Mouse (Mus musculus) heart, embryonic 10.5 days (tissue): Measurements from ENCODE around the gene Ccdc71. TPM values are rescaled to one million over a fixed set of nuclear protein-coding genes. Genes with fewer than 3 reads are reported as not detected.

Source experiments
- DNase-seq: peaks from one replicate; pipeline ENCODE4 v3.0.0-alpha.2; 2017; ENCODE audit warnings: low spot score
- H3K27ac ChIP-seq: fragments of 300-500 bp; sonication (generic); 2 replicates; pipeline ENCODE4 v1.5.1; 2016; ENCODE audit warnings: mild to moderate bottlenecking
- H3K27me3 ChIP-seq: fragments of 300-500 bp; sonication (generic); 2 replicates; pipeline ENCODE4 v1.6.1; 2016; ENCODE audit warnings: mild to moderate bottlenecking; ENCODE audit not compliant: poor library complexity, insufficient read depth, severe bottlenecking
- H3K36me3 ChIP-seq: fragments of 300-500 bp; sonication (generic); 2 replicates; pipeline ENCODE4 v1.6.1; 2016; ENCODE audit warnings: mild to moderate bottlenecking, moderate library complexity
- H3K4me1 ChIP-seq: fragments of 300-500 bp; sonication (generic); 2 replicates; pipeline ENCODE4 v1.6.1; 2016; ENCODE audit warnings: mild to moderate bottlenecking
- H3K4me3 ChIP-seq: fragments of 300-500 bp; sonication (generic); 2 replicates; pipeline ENCODE4 v1.5.1; 2016; ENCODE audit warnings: mild to moderate bottlenecking, moderate library complexity
- H3K9me3 ChIP-seq: fragments of 300-500 bp; sonication (generic); 2 replicates; pipeline ENCODE4 v1.6.1; 2016; ENCODE audit warnings: mild to moderate bottlenecking, moderate library complexity
- WGBS: fragments of 180-500 bp; shearing (Covaris S2); methylation state at CpG from one replicate; pipeline ENCODE4 v1.1.7; 2016; 5-methylcytosine and 5-hydroxymethylcytosine counted together
- polyA plus RNA-seq: library from polyadenylated mRNA; unstranded; fragments of >200 nt; fragmentation: Nextera tagmentation; extraction: Ambion mirVana; gene quantifications from 2 replicates; pipeline ENCODE4 v1.2.1, GENCODE M21; 2016

Ccdc71 gene
- polyA plus RNA-seq, 1 experiment from 2014 or later = 61.1 TPM

- Histone ChIP-seq H3K27ac (peak overlapping the region; percentile 95), H3K4me3 (peak overlapping the region; percentile 74), H3K36me3 (peaks cover 23% of the 10 kb centered on the region), H3K27me3 (no peaks in the 10 kb centered on the region), H3K9me3 (no peaks in the 10 kb centered on the region), H3K4me1 (peaks cover 60% of the 10 kb centered on the region)
- 47% methylated on average over 21 of the region's 21 CpGs for WGBS
- peak; percentile 93 for DNase-seq
Measured at GRCm38 (mm10) chr9:108450292-108451169, 9.8 kb upstream of the Ccdc71 start.

- Histone ChIP-seq H3K4me1 (peaks cover 61% of the 10 kb centered on the region), H3K27me3 (no peaks in the 10 kb centered on the region), H3K4me3 (peak overlapping the region; percentile 74), H3K9me3 (no peaks in the 10 kb centered on the region), H3K36me3 (peaks cover 23% of the 10 kb centered on the region), H3K27ac (peak overlapping the region; percentile 95)
- peak; percentile 84 for DNase-seq
- 53% methylated on average over 6 of the region's 6 CpGs for WGBS
Measured at GRCm38 (mm10) chr9:108451170-108451493, 9.2 kb upstream of the Ccdc71 start.

GRCm38 (mm10) chr9:108451519-108452160 lies 8.7 kb upstream of the Ccdc71 start:
- peaks cover 64% of the 10 kb centered on the region for H3K4me1 ChIP-seq
- H3K36me3 ChIP-seq = peaks cover 23% of the 10 kb centered on the region
- H3K9me3 ChIP-seq = no peaks in the 10 kb centered on the region
- DNase-seq = no peak
- peak overlapping the region; percentile 95 for H3K27ac ChIP-seq
- 38% methylated on average over 6 of the region's 6 CpGs for WGBS
- no peaks in the 10 kb centered on the region for H3K27me3 ChIP-seq
- H3K4me3 ChIP-seq = peak overlapping the region; percentile 74

DNA sequence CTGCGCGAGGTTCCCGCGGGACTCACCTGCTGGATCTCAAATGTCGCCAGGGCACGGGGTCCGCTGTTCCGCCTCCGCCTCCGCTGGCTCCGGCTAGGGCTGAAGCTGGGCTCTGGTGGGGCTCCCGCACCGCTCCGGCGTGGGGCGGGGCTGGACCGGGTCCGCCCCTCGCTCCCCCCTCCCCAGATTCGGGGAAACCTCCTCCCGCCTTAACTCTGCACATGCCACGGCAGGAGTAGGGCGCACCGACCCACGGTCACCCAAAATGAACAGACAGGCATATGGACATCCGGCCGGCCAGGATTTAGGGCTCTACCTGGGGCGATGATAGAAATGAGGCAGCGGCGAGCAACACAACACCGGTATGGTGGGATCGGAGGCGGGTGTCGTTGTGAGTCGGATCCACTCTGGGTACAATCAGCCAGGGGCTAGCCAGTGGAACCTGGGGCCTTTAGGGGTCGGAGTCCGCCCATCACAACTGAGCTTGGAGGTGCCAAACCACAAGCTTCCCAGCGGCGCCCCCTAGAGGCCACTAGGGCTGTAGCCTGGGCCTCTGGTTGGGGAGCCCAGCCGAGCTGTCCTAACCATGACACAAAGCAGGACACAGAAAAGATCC lies 7.9 kb upstream of the Ccdc71 start:
- Histone ChIP-seq H3K4me1 (peaks cover 64% of the 10 kb centered on the region), H3K9me3 (no peaks in the 10 kb centered on the region), H3K36me3 (peaks cover 22% of the 10 kb centered on the region), H3K4me3 (peak overlapping the region; percentile 74), H3K27me3 (no peaks in the 10 kb centered on the region), H3K27ac (peak overlapping the region; percentile 95)
- under 1% methylated on average over 40 of the region's 40 CpGs for WGBS
- peak; percentile 96 for DNase-seq

- H3K4me1 ChIP-seq = peaks cover 64% of the 10 kb centered on the region
- H3K36me3 ChIP-seq = peaks cover 17% of the 10 kb centered on the region
- H3K4me3 ChIP-seq = peak overlapping the region; percentile 74
- WGBS = 47% methylated on average over 6 of the region's 6 CpGs
- DNase-seq = no peak
- H3K9me3 ChIP-seq = no peaks in the 10 kb centered on the region
- H3K27ac ChIP-seq = peak overlapping the region; percentile 95
- no peaks in the 10 kb centered on the region for H3K27me3 ChIP-seq
Measured at GRCm38 (mm10) chr9:108452911-108453310, 7.4 kb upstream of the Ccdc71 start.

GRCm38 (mm10) chr9:108453458-108453857 lies 6.9 kb upstream of the Ccdc71 start:
- Histone ChIP-seq H3K9me3 (no peaks in the 10 kb centered on the region), H3K36me3 (peaks cover 11% of the 10 kb centered on the region), H3K27me3 (no peaks in the 10 kb centered on the region), H3K27ac (peak overlapping the region; percentile 95), H3K4me3 (no peak overlapping the region), H3K4me1 (peaks cover 63% of the 10 kb centered on the region)
- 79% methylated on average over 4 of the region's 4 CpGs for WGBS
- no peak for DNase-seq

GRCm38 (mm10) chr9:108454429-108454828 lies 5.9 kb upstream of the Ccdc71 start:
- Histone ChIP-seq H3K27me3 (no peaks in the 10 kb centered on the region), H3K4me1 (peaks cover 53% of the 10 kb centered on the region), H3K9me3 (no peaks in the 10 kb centered on the region), H3K27ac (no peak overlapping the region), H3K36me3 (peaks cover 3% of the 10 kb centered on the region; the same call in 1 of the 2 replicates), H3K4me3 (no peak overlapping the region)
- WGBS = 78% methylated on average over 6 of the region's 6 CpGs
- no peak for DNase-seq

DNA sequence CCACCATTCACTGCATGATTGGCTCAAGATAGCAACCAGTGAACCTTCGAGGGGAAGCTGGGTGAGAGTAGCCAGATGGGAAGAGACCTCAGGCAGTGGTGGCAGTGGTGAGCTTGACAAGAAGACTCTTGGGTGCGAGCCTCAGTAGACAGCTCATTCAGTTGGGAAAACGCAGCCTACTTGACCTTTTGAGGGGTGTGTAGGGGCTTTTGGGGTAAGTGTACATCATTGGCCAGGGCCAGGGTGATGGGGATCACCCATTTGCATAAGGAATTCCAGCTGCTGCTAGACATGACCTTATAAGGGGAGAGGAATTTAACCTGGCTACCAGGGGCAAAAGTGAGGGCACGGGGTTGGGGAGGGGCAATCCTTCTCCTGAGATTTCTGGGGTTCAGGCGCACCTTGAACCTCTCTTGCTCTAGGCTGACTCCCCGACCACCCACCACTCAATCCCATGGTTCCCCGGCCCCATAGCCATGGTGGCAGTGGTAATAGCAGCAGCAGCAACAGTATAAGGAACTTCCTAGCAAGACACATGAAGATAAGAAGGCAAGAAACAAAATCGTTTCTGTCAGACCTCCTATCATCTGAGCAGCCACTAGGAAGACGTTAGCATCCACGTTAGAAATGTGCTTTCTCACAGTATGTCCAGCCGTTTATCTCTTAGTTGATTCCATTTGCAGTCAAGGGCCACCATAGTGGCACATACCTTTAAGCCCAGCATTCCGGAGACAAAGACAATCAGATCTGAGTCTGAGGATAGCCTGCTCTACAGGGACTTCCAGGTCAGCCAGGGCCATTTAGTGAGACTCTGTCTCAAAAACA lies 4.4 kb upstream of the Ccdc71 start:
- 59% methylated on average over 12 of the region's 12 CpGs for WGBS
- H3K27me3 ChIP-seq = no peaks in the 10 kb centered on the region
- H3K36me3 ChIP-seq = peaks cover 3% of the 10 kb centered on the region; the same call in 1 of the 2 replicates
- H3K27ac ChIP-seq = no peak overlapping the region
- DNase-seq = no peak
- no peaks in the 10 kb centered on the region for H3K9me3 ChIP-seq
- no peak overlapping the region for H3K4me3 ChIP-seq
- peaks cover 39% of the 10 kb centered on the region for H3K4me1 ChIP-seq

DNA sequence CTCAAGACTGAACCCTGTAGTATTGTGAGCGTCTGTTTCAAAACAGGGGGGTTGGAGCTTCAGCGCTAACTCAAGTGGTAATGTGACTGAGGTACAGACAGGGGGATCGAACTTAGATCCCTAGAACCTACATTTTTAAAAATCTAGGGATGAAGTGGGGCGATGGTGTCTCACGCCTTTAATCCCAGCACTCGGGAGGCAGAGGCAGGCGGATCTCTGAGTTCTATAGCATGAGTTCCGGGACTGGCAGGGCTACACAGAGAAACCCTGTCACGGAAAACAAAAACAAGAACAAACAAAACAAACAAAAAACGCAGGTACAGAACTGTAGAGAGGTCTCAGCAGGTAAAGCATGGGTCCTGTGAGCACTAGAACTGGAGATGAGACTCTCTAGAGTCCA lies 3.4 kb upstream of the Ccdc71 start:
- no peak for DNase-seq
- Histone ChIP-seq H3K9me3 (no peaks in the 10 kb centered on the region), H3K4me1 (peaks cover 38% of the 10 kb centered on the region), H3K27me3 (no peaks in the 10 kb centered on the region), H3K4me3 (no peak overlapping the region), H3K36me3 (peaks cover 3% of the 10 kb centered on the region; the same call in 1 of the 2 replicates), H3K27ac (no peak overlapping the region)
- WGBS = 81% methylated on average over 10 of the region's 10 CpGs

DNA sequence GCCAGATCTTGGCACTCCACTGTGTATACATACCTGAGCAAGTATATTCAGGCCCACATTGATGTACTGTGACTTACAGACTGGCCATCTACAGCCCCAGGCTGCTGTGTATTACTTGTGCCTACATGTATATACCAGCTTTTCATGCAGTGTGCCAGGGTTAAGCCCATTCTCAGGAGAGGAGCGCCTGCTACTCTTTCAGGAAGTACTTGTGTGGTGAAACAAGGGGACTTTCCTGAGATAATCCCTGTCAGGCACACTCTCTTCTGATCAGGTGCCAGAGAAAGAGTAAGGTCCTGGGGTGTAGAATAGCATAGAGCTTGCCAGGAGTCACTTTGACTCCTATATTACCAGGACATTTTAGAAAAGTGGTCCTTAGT lies 398 bp upstream of the Ccdc71 start:
- peaks cover 29% of the 10 kb centered on the region for H3K4me1 ChIP-seq
- no peaks in the 10 kb centered on the region for H3K9me3 ChIP-seq
- WGBS = 80% methylated on average over 1 of the region's 1 CpGs
- peak overlapping the region; percentile 92 for H3K4me3 ChIP-seq
- peak overlapping the region; percentile 96 for H3K27ac ChIP-seq
- DNase-seq = no peak
- H3K27me3 ChIP-seq = no peaks in the 10 kb centered on the region
- peaks cover 24% of the 10 kb centered on the region for H3K36me3 ChIP-seq

GRCm38 (mm10) chr9:108461181-108461631 lies 879 bp downstream of the Ccdc71 start, which contains the start of gene Klhdc8b:
Klhdc8b (minus strand) TSS chr9:108461581.
- peak within 1 kb of the TSS; percentile 96 for H3K27ac ChIP-seq
- no peak for DNase-seq
- no peaks in the 10 kb centered on the region for H3K9me3 ChIP-seq
- WGBS = 32% methylated on average over 11 of the region's 11 CpGs
- H3K36me3 ChIP-seq = peaks cover 37% of the 10 kb centered on the region
- H3K4me1 ChIP-seq = peaks cover 21% of the 10 kb centered on the region
- peak within 1 kb of the TSS; percentile 92 for H3K4me3 ChIP-seq
- no peaks in the 10 kb centered on the region for H3K27me3 ChIP-seq

DNA sequence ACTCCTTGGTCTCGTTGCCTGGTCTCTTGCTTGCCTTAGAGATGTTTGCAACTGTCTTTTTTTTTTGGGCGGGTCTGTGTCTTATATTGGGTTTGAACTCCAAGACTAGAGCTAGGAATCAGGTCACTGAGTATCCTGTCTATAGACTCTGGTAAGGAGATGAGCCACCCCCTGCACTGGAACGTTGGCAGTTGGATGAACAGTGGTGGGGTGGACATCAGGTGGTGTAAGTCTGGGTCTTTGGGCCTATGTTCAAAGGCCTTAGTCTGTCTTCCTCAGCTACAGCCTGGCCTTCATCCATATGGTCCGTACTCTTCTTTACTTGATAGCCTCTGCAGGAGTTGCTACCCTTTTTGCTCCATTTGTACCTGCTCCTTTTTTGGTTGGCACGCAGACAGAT lies 1.3 kb downstream of the Ccdc71 start:
- peak overlapping the region; percentile 92 for H3K4me3 ChIP-seq
- H3K27ac ChIP-seq = peak overlapping the region; percentile 96; the same call in 1 of the 2 replicates
- 88% methylated on average over 5 of the region's 5 CpGs for WGBS
- H3K36me3 ChIP-seq = peaks cover 39% of the 10 kb centered on the region
- H3K4me1 ChIP-seq = peaks cover 19% of the 10 kb centered on the region
- no peak for DNase-seq
- H3K9me3 ChIP-seq = no peaks in the 10 kb centered on the region
- no peaks in the 10 kb centered on the region for H3K27me3 ChIP-seq
